Mouse (Mus musculus) lung, postnatal 10 days (tissue): ENCODE measurements at regions not wholly inside any gene's neighbourhood (a gene's known extent, or its start where the extent isn't known, plus 50 kb on each side); places are given as distances from the start of the nearest gene placed in this dataset.
"Not testable (repeated sequence)": the region's sequence is repeated elsewhere in the genome, so short reads cannot be mapped to it uniquely, and the experiment has no call there.

Source experiments
- DNase-seq: peaks from one replicate; pipeline ENCODE4 v3.0.0; 2021

- DNase-seq, result peak; percentile 83
Observed at GRCm38 (mm10) chr16:73647201-73647782, 764.3 kb downstream of the Robo2 start.

DNA sequence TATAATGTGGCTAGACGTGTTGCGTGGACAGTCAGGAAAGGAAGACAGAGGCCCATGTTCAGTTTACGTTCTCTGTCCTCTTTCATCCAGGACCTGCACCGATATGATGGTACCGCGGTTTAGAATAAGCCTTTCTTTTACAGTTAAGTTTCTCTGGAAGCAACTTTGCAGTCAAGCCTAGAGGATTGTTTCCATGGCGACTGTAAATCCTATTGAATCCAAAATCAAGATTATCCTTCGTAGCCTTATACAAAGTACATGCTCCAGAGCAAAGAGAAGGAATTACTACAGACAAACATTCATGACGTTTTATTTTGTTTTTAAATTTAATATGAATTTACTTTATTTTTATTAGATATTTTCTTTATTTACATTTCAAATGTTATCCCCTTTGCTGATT, 798.6 kb downstream of the Robo2 start:
- DNase-seq, result no peak

DNA sequence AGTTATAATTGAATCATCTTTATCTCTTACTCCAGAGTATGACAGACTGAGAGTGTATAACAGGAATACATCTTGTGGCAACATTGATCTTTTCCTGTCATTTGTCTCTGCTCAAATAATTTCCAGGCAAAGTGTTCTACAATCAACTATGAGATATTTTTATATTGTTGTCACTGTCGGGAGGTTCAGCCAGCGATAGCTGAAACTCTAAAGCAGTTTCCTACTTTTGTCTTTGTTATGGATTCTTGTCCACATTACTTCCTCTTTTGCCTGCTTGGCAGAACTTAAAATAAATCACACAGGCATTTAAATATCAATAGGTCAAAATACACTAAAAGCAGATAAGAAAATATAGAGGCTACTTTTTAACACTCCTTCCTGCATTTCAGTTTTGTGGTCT, 820.2 kb downstream of the Robo2 start:
- no peak for DNase-seq

DNA sequence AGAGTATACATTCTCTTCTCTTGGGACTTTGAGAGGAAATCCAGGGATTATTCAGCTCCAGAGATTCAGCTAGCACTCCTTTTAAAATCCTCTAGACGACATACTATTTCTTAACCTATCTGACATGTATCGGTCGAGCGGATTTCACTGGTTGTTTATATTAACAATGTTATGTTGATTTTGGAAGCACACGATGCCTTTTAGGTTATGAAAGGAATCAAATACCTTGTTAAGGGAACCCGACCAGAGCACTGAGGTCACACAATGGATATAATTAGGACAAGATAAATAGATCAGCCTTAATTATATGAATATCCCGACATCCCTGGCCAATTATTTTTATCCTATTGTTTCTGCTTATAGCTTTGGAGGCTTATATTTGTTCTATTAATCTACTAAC, 850.4 kb downstream of the Robo2 start:
- no peak for DNase-seq

- no peak for DNase-seq
Observed at GRCm38 (mm10) chr16:73556940-73557339, 854.7 kb downstream of the Robo2 start.

DNA sequence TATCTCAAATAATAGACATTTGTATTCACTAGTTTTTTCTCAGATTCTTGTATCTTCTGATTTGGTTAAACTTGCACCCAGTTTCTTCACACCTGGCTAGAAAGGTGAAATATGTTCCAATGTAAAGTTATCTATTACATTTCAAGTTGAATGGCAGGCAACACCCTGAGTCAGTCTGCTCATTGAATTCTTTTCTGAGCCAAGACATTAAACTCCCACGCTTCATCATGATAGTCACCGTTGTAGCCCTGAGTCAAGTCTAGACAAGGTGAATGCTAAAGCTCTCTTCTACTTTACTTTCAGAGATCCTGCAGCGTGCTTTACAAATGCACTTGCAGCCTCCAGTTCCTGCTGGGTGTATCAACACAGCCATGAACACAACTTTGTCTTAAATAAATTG, 868.0 kb downstream of the Robo2 start:
- DNase-seq, result no peak

DNA sequence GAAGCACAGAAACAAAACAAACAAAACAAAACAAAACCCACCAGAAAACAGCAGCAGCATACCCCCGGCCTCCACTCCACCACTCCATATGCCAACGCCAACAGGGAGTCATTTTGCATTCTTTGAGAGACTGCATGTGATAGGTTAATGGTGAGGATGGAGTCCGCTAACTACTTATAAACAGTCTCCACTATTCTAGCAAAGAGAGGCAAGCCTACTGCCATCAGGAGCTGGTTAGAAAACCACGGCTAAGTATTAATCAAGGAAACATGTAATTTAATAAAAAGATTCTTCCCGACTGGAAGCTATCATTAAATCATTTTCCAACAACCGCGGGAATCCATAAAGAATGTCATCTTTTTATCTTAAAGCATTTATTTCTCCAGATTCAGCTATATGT, 873.6 kb downstream of the Robo2 start:
- no peak for DNase-seq

- DNase-seq, result no peak
Observed at GRCm38 (mm10) chr16:73537541-73537940, 874.1 kb downstream of the Robo2 start.

- DNase-seq, result no peak
Observed at GRCm38 (mm10) chr16:73530191-73530590, 881.4 kb downstream of the Robo2 start.

DNA sequence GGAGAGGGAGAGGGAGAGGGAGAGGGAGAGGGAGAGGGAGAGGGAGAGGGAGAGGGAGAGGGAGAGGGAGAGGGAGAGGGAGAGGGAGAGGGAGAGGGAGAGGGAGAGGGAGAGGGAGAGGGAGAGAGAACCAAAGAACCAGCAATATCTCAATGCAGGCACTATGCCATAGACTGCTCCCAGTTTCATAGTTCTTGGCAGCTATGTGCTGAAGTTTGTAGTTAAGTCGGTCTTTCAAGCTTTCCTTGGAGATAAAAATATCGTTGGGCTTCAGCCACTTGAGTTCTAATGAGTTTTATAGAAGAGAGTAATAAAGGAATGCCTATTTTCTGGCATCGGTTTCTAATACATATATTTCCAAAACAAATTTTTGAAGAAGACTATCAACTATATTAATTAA, 888.7 kb downstream of the Robo2 start:
- not testable (repeated sequence) for DNase-seq

DNA sequence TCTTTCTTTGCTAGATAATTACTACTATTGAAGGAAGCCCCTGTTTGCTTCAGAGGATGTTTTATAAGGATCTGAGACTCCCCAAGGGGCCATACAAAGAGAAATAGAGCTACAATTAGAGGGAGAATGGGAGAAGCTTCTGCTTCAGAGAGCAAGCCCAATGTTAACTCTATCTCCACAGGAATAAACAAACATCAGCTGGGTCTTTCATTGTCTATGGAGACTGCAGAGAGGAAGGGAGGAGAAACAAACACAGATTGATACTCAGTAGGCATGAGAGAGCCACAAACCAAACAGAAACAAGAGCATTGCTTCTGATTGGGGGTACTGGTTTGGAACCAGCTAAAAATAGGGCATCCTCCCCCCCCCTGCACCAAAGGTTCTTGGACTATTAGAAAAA, 906.9 kb downstream of the Robo2 start:
- no peak for DNase-seq

GRCm38 (mm10) chr16:73498636-73499208, 912.9 kb downstream of the Robo2 start:
- no peak for DNase-seq

GRCm38 (mm10) chr16:73483214-73483856, 928.3 kb downstream of the Robo2 start:
- DNase-seq, result no peak

- no peak for DNase-seq
Observed at GRCm38 (mm10) chr16:73482176-73482575, 929.4 kb downstream of the Robo2 start.

GRCm38 (mm10) chr16:73473502-73473901, 938.1 kb downstream of the Robo2 start:
- peak; percentile 15 for DNase-seq

- peak; percentile 65 for DNase-seq
Observed at GRCm38 (mm10) chr16:73471547-73471946, 940.1 kb downstream of the Robo2 start.

DNA sequence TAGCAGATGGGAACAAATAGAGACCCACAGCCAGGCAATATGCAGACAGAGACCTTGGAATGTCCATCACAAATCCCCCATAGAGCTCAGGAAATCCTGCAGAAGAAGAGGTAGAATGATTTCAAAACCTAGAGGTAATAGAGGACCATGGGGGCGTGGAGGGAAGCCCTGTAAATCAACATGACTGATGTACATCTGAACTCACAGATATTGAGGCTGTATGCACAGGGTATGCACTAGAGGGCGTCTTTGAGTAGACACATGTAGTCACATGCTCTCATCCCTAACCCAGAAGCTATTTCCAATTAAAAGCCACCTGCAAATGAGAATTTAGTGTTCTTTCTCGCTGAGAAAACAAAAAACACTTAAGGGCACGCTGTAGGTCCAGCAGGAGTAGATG, 941.1 kb downstream of the Robo2 start:
- DNase-seq, result no peak

DNA sequence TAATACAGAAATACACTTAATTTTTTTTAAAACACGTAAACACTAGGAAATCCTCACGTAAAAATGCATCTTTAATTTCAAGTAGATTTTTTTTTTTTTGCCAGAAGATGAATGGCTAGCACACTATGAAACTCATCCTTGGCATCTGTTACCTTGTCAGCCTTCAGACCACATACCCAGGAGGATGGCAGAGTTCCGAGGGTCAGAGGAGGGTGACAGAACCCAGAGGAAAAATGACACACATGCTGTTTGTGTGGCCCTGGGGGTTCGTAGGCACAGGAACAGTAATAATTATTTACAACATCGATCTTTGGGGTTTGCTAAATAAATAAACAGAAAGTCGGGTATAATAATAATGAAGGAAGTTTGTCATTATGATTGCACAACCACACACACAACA, 945.3 kb downstream of the Robo2 start:
- no peak for DNase-seq

DNA sequence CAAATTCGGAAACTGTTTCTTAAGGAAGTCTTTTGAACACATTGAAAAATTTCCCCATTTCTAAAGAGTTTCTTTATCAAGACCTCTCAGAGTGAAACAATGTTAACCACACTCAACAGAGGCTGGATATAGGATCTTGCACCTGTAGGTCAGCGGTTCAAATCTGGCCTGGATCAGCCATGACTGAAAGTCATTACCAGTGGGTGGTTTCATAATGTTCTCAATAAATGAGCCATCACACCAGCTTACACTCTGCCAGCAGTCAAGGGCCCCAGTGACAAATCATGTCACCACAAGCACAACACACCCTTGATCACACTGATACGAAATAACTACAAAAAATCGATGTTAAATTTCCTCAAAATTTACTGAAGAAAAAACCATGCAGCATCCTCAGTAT, 949.1 kb downstream of the Robo2 start:
- DNase-seq, result no peak

- no peak for DNase-seq
Observed at GRCm38 (mm10) chr16:73450634-73451245, 960.9 kb downstream of the Robo2 start.

DNA sequence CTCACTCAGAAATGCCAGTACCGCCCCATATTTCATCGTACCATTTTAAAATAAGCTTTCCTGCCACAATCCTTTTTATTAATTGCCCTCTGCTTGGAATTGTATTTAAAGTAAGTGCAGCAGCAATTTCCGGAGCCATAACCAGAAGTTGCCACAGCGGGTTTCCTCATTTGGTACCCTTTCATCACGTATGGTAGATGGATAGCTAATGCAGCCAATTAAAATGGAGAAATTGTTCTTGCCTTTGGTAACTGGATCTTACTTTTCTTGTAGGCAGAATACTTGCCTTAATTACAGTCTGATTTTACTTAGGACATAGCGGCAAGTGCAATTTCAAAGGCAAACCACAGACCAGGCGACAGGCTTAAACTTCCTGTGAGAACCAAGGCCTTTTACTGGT, 961.8 kb downstream of the Robo2 start:
- DNase-seq, result no peak

DNA sequence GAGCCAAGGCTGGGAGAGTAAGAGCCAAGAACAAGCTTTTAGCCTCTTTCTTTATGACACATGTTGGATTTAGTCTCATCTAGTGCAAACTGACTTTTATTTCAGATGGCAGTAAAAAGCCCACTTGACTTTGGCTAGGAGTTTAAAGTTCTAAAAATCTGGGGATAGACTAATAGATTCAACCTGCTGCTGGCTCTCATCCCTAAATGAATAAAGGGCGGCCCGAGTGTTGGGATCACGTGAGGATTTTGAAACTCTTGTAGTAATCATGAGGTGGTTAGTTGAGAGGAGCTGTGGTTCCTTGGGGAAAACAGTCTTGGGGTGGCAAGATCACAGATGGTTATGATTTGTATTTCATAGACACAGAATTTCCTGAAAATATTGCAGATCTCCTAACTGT, 975.9 kb downstream of the Robo2 start:
- no peak for DNase-seq

DNA sequence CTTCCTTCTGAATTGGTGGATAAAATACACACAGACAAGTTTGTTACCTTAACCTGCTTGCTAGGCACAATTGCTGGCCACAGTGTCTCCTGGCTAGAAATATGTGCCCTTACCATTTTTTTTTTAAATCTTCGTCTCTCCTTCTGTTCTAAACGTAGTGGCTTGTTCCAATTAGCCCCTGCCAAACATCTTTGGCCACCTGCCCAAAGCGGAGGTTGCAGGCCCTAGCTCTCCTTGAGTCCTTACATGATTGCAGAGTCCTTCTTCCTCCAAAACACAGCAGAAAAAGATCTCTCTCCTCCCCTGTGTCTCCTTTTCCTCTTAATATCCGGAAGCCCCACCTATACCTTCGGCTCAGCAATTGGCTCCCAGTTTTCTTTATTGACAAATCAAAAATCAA, 986.8 kb downstream of the Robo2 start:
- DNase-seq, result peak; percentile 3

GRCm38 (mm10) chr16:73424311-73424710, 987.3 kb downstream of the Robo2 start:
- DNase-seq, result no peak
